Mouse (Mus musculus): ENCODE measurements around the gene Fgf7. TPM values are rescaled to one million over a fixed set of nuclear protein-coding genes. Genes with fewer than 3 reads are reported as not detected.

Fgf7 gene
- polyA plus RNA-seq (2014; fragmentation: Nextera tagmentation; extraction: Ambion mirVana) = 1.4 and 1.9 TPM in 2 replicates

GRCm38 (mm10) chr2:126034379-126035005 lies at the start of gene Fgf7:
TSS of gene Fgf7 (plus strand) at chr2:126034658.
- Histone ChIP-seq H3K36me3 (replicated peaks; ENCODE audit: control insufficient read depth, insufficient read depth, low read depth, low read length) (no peaks in the 10 kb centered on the region), H3K4me3 (ENCODE audit: low read depth, low read length) (no peak within 1 kb of the TSS), H3K4me2 (ENCODE audit: low read depth, low read length) (0 out of 2 replicates have a peak within 1 kb of the TSS, but pooled peaks have one; percentile 11), H3K4me1 (ENCODE audit: control insufficient read depth, insufficient read depth, low read length) (no peaks in the 10 kb centered on the region), H3K9me3 (replicated peaks; ENCODE audit: control insufficient read depth, low read length) (no peaks in the 10 kb centered on the region), H3K9ac (replicated peaks; ENCODE audit: low read length) (no peak within 1 kb of the TSS), H3K27ac (replicated peaks; ENCODE audit: low read depth, low read length) (0 out of 2 replicates have a peak within 1 kb of the TSS, but pooled peaks have one; percentile 24), H3K27me3 (ENCODE audit: control insufficient read depth, insufficient read depth, low read length) (no peaks in the 10 kb centered on the region)
- DNase-seq (ENCODE audit: low spot score) (peak; percentile 71), ATAC-seq (replicated peaks; ENCODE audit: insufficient number of reproducible peaks, low FRiP score, low TSS enrichment, low read depth) (peak; percentile 72; the same call in 1 of the 2 replicates)
- 45% methylated on average over 15 of the region's 15 CpGs for WGBS

GRCm38 (mm10) chr2:126002291-126002690 lies 32.2 kb upstream of the Fgf7 start:
- Histone ChIP-seq H3K27me3 (ENCODE audit: control insufficient read depth, insufficient read depth, low read length) (no peaks in the 10 kb centered on the region), H3K4me2 (ENCODE audit: low read depth, low read length) (no peak overlapping the region), H3K9ac (replicated peaks; ENCODE audit: low read length) (no peak overlapping the region), H3K9me3 (replicated peaks; ENCODE audit: control insufficient read depth, low read length) (no peaks in the 10 kb centered on the region), H3K4me1 (ENCODE audit: control insufficient read depth, insufficient read depth, low read length) (no peaks in the 10 kb centered on the region), H3K27ac (replicated peaks; ENCODE audit: low read depth, low read length) (no peak overlapping the region), H3K36me3 (replicated peaks; ENCODE audit: control insufficient read depth, insufficient read depth, low read depth, low read length) (no peaks in the 10 kb centered on the region), H3K4me3 (ENCODE audit: low read depth, low read length) (no peak overlapping the region)
- ATAC-seq (replicated peaks; ENCODE audit: insufficient number of reproducible peaks, low FRiP score, low TSS enrichment, low read depth) (no peak), DNase-seq (ENCODE audit: low spot score) (no peak)
- WGBS = 78% methylated on average over 5 of the region's 5 CpGs

DNA sequence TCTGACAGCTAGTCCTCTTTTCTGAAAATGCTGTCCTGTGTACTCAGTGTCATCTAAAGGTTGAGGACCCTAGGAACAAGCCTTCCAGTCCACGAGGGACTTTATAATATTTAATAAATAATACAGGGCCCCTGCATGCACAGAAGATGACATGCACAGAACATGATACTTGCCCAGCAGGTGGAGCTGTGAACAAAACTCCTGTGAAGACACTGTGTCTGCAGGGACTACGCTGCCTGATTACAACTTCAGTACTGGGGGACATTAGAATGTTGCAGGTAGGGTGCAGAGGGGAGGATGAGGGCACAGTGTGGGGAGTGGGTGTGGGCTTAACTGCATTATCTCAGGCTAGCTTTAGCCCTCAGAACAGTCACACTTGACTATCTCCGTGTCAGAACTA lies 28.4 kb upstream of the Fgf7 start:
- WGBS = 48% methylated on average over 3 of the region's 3 CpGs
- H3K36me3 ChIP-seq (replicated peaks; ENCODE audit: control insufficient read depth, insufficient read depth, low read depth, low read length) = no peaks in the 10 kb centered on the region
- H3K9me3 ChIP-seq (replicated peaks; ENCODE audit: control insufficient read depth, low read length) = no peaks in the 10 kb centered on the region
- H3K4me2 ChIP-seq (ENCODE audit: low read depth, low read length) = no peak overlapping the region
- ATAC-seq (replicated peaks; ENCODE audit: insufficient number of reproducible peaks, low FRiP score, low TSS enrichment, low read depth) (0 out of 2 replicates have a peak, but pooled peaks have one; percentile 76), DNase-seq (ENCODE audit: low spot score) (peak; percentile 66)
- H3K27ac ChIP-seq (replicated peaks; ENCODE audit: low read depth, low read length) = no peak overlapping the region
- no peak overlapping the region for H3K9ac ChIP-seq (replicated peaks; ENCODE audit: low read length)
- H3K4me1 ChIP-seq (ENCODE audit: control insufficient read depth, insufficient read depth, low read length) = no peaks in the 10 kb centered on the region
- H3K4me3 ChIP-seq (ENCODE audit: low read depth, low read length) = no peak overlapping the region
- no peaks in the 10 kb centered on the region for H3K27me3 ChIP-seq (ENCODE audit: control insufficient read depth, insufficient read depth, low read length)

DNA sequence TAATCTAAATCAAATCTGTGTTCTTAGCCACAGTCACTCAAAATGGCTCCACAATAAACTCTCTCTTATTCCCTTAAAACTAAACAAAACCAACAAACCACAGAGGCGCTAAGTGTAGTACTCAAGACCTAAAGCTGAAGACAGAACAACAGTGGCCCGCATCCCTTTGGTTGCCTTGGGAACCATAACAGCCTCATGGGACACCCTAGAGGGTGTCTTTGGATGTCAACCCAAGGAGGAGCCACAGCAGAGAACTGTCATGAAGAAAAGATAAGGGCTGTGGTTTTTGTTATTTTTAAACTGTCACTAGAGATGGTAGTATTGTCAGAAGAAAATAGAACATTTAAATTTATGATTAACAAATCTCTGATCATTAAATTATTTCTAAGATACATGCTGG lies 27.7 kb upstream of the Fgf7 start:
- DNase-seq (ENCODE audit: low spot score) (no peak), ATAC-seq (replicated peaks; ENCODE audit: insufficient number of reproducible peaks, low FRiP score, low TSS enrichment, low read depth) (no peak)
- no peak overlapping the region for H3K9ac ChIP-seq (replicated peaks; ENCODE audit: low read length)
- no peaks in the 10 kb centered on the region for H3K4me1 ChIP-seq (ENCODE audit: control insufficient read depth, insufficient read depth, low read length)
- WGBS = 84% methylated on average over 2 of the region's 2 CpGs
- H3K9me3 ChIP-seq (replicated peaks; ENCODE audit: control insufficient read depth, low read length) = no peaks in the 10 kb centered on the region
- H3K27ac ChIP-seq (replicated peaks; ENCODE audit: low read depth, low read length) = no peak overlapping the region
- no peak overlapping the region for H3K4me3 ChIP-seq (ENCODE audit: low read depth, low read length)
- no peak overlapping the region for H3K4me2 ChIP-seq (ENCODE audit: low read depth, low read length)
- H3K27me3 ChIP-seq (ENCODE audit: control insufficient read depth, insufficient read depth, low read length) = no peaks in the 10 kb centered on the region
- no peaks in the 10 kb centered on the region for H3K36me3 ChIP-seq (replicated peaks; ENCODE audit: control insufficient read depth, insufficient read depth, low read depth, low read length)

- Histone ChIP-seq H3K4me1 (ENCODE audit: control insufficient read depth, insufficient read depth, low read length) (no peaks in the 10 kb centered on the region), H3K36me3 (replicated peaks; ENCODE audit: control insufficient read depth, insufficient read depth, low read depth, low read length) (no peaks in the 10 kb centered on the region), H3K9ac (replicated peaks; ENCODE audit: low read length) (no peak overlapping the region), H3K4me2 (ENCODE audit: low read depth, low read length) (no peak overlapping the region), H3K9me3 (replicated peaks; ENCODE audit: control insufficient read depth, low read length) (no peaks in the 10 kb centered on the region), H3K4me3 (ENCODE audit: low read depth, low read length) (no peak overlapping the region), H3K27me3 (ENCODE audit: control insufficient read depth, insufficient read depth, low read length) (no peaks in the 10 kb centered on the region), H3K27ac (replicated peaks; ENCODE audit: low read depth, low read length) (no peak overlapping the region)
- WGBS = 40% methylated on average over 12 of the region's 12 CpGs
- ATAC-seq (replicated peaks; ENCODE audit: insufficient number of reproducible peaks, low FRiP score, low TSS enrichment, low read depth) (no peak), DNase-seq (ENCODE audit: low spot score) (no peak)
Measured at GRCm38 (mm10) chr2:126014989-126015710, 19.3 kb upstream of the Fgf7 start.

DNA sequence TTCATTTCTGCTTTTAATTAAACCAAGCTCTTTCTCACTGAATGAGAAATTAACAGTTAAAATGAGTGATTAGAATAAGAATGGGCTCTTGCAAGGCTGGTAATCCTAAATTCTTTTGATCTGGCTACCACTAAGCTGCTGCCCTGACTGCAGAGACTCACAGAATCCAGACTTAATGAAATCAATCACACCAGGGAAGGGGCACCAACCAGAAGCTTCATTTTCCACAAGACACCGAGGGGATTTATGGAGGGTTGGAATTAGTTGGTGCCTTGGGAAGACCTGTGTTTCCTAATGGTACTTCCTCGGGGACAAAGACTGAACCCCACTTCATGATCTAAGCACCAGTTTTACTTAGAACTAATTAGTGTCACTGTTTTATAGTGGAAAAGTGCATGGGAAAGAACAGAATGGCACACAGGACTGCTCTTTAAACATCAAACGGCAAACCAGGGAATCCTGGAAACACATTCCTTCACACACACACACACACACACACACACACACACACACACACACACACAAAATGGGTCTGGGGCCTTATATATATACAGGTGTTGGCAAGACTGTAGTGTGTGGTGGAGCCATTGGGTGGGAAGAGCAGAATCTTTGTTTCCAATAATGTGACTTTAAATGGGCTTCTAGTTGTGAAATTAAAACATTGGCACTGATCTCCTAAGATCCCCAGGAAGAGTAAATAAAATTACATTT lies 18.5 kb upstream of the Fgf7 start:
- H3K9me3 ChIP-seq (replicated peaks; ENCODE audit: control insufficient read depth, low read length) = no peaks in the 10 kb centered on the region
- no peaks in the 10 kb centered on the region for H3K36me3 ChIP-seq (replicated peaks; ENCODE audit: control insufficient read depth, insufficient read depth, low read depth, low read length)
- H3K4me3 ChIP-seq (ENCODE audit: low read depth, low read length) = no peak overlapping the region
- H3K27me3 ChIP-seq (ENCODE audit: control insufficient read depth, insufficient read depth, low read length) = no peaks in the 10 kb centered on the region
- DNase-seq (ENCODE audit: low spot score) (no peak), ATAC-seq (replicated peaks; ENCODE audit: insufficient number of reproducible peaks, low FRiP score, low TSS enrichment, low read depth) (no peak)
- no peak overlapping the region for H3K4me2 ChIP-seq (ENCODE audit: low read depth, low read length)
- no peak overlapping the region for H3K27ac ChIP-seq (replicated peaks; ENCODE audit: low read depth, low read length)
- WGBS = 44% methylated on average over 3 of the region's 3 CpGs
- no peaks in the 10 kb centered on the region for H3K4me1 ChIP-seq (ENCODE audit: control insufficient read depth, insufficient read depth, low read length)
- no peak overlapping the region for H3K9ac ChIP-seq (replicated peaks; ENCODE audit: low read length)

DNA sequence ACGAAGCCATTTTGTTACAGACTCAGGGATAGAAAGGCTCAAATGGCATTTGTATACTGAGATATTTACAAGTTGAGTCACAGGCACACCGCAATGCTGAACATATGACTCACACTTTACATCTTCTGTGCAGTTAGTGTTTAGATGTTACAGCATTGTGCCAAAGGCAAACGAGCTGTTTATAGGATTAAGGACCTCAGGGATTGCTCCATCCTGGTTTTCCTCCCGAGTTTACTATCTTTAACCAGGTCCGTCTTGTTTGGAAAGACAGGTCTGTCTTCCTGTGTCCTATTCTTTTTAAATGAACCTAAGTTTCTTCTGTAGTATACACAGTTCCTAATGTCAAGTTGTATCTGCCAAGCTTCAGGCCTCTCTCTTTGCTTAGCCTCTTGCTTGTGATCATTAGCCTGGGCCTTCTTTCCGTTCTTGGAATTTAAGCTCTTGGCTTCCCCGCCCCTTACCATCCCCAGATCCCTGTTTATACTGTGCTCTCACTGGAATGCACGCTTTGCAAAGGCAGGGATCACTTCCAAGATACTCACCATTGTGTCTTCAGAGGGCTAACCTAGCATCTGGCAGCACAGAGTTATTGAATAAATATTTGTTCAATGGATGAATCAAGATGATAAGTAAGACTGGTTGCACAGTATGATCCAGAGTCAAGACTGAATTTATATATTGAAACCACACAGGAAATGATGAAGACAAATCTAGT lies 3.1 kb upstream of the Fgf7 start:
- no peaks in the 10 kb centered on the region for H3K27me3 ChIP-seq (ENCODE audit: control insufficient read depth, insufficient read depth, low read length)

More for the DNA sequence above, 3.1 kb upstream of the Fgf7 start:
- Histone ChIP-seq H3K4me1 (ENCODE audit: control insufficient read depth, insufficient read depth, low read length) (no peaks in the 10 kb centered on the region), H3K4me2 (ENCODE audit: low read depth, low read length) (no peak overlapping the region), H3K9ac (replicated peaks; ENCODE audit: low read length) (no peak overlapping the region), H3K36me3 (replicated peaks; ENCODE audit: control insufficient read depth, insufficient read depth, low read depth, low read length) (no peaks in the 10 kb centered on the region), H3K27ac (replicated peaks; ENCODE audit: low read depth, low read length) (no peak overlapping the region), H3K9me3 (replicated peaks; ENCODE audit: control insufficient read depth, low read length) (no peaks in the 10 kb centered on the region), H3K4me3 (ENCODE audit: low read depth, low read length) (no peak overlapping the region)
- 66% methylated on average over 8 of the region's 8 CpGs for WGBS
- DNase-seq (ENCODE audit: low spot score) = no peak
- no peak for ATAC-seq (replicated peaks; ENCODE audit: insufficient number of reproducible peaks, low FRiP score, low TSS enrichment, low read depth)
